Mouse (Mus musculus) liver, embryonic 13.5 days (tissue): ENCODE results near the gene Agrp. TPM values are rescaled to one million over a fixed set of nuclear protein-coding genes. Genes with fewer than 3 reads are reported as not detected.
"Not testable (repeated sequence)": the region's sequence is repeated elsewhere in the genome, so short reads cannot be mapped to it uniquely, and the experiment has no call there.

Experiments used
- ATAC-seq: fragments of 200-750 bp; cut with Nextera tagmentation; 2 replicates; pipeline ENCODE4 v1.8.0; 2017; ENCODE audit warnings: low read depth, mild to moderate bottlenecking, moderate number of reproducible peaks, moderate library complexity
- DNase-seq: peaks from one replicate; pipeline ENCODE4 v3.0.0; 2022
- H3K27ac ChIP-seq: fragments of 300-500 bp; sonication (generic); 2 replicates; pipeline ENCODE4 v1.5.1; 2015; ENCODE audit warnings: moderate library complexity, mild to moderate bottlenecking, inconsistent platforms
- H3K27me3 ChIP-seq: fragments of 300-500 bp; sonication (generic); 2 replicates; pipeline ENCODE4 v1.6.1; 2015; ENCODE audit warnings: mild to moderate bottlenecking, inconsistent platforms
- H3K36me3 ChIP-seq: fragments of 300-500 bp; sonication (generic); 2 replicates; pipeline ENCODE4 v1.6.1; 2015; ENCODE audit warnings: mild to moderate bottlenecking, inconsistent platforms
- H3K4me1 ChIP-seq: fragments of 300-500 bp; sonication (generic); replicated peaks from 2 replicates; pipeline ENCODE4 v1.6.1; 2015; ENCODE audit warnings: inconsistent platforms
- H3K4me2 ChIP-seq: fragments of 300-500 bp; sonication (generic); 2 replicates; pipeline ENCODE4 v1.6.1; 2015; ENCODE audit warnings: inconsistent platforms, mild to moderate bottlenecking, moderate library complexity
- H3K4me3 ChIP-seq: fragments of 300-500 bp; sonication (generic); replicated peaks from 2 replicates; pipeline ENCODE4 v1.5.1; 2015; ENCODE audit warnings: mild to moderate bottlenecking, inconsistent platforms
- H3K9ac ChIP-seq: fragments of 300-500 bp; sonication (generic); 2 replicates; pipeline ENCODE4 v1.6.1; 2015; ENCODE audit warnings: mild to moderate bottlenecking, inconsistent platforms
- H3K9me3 ChIP-seq: fragments of 300-500 bp; sonication (generic); replicated peaks from 2 replicates; pipeline ENCODE4 v1.6.1; 2016; ENCODE audit warnings: inconsistent platforms
- WGBS: fragments of 180-500 bp; shearing (Covaris S2); methylation state at CpG from one replicate; pipeline ENCODE4 v1.1.7; 2015; ENCODE audit not compliant: insufficient replicate concordance; 5-methylcytosine and 5-hydroxymethylcytosine counted together
- polyA plus RNA-seq: library from polyadenylated mRNA; unstranded; fragments of >200 nt; fragmentation: Nextera tagmentation; extraction: Ambion mirVana; gene quantifications from 2 replicates; pipeline ENCODE4 v1.2.1, GENCODE M21; 2015

Agrp gene
- polyA plus RNA-seq, 1 experiment from 2014 or later, result 0.15 TPM

DNA sequence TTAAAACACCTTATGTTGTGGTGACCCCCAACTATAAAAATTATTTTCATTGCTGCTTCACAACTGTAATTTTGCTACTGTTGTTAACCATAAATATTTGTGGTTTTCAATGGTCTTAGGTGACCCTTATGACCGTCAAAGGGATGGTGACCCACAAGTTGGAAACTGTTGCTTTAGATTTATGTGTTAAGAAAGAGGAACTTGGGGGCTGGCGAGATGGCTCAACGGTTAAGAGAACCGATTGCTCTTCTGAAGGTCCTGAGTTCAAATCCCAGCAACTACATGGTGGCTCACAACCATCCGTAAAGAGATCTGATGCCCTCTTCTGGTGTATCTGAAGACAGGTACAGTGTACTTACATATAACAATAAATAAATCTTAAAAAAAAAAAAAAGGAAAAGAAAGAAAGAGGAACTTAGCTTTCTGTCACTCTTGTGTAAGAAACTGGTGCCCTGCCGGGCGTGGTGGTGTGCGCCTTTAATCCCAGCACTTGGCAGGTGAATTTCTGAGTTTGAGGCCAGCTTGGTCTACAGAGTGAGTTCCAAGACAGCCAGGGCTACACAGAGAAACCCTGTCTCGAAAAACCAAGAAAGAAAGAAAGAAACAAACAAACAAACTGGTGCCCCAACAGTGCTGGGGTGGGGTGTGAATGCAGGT is 72.5 kb downstream of the Agrp start:
- H3K36me3 ChIP-seq, ATAC-seq, H3K27me3 ChIP-seq, H3K9me3 ChIP-seq, DNase-seq: not testable (repeated sequence)
- Histone ChIP-seq H3K4me1 (peaks cover 50% of the 10 kb centered on the region), H3K9ac (peak overlapping the region; percentile 96), H3K4me3 (peak overlapping the region; percentile 90), H3K4me2 (peak overlapping the region; percentile 89), H3K27ac (peak overlapping the region; percentile 91)
- WGBS, result 36% methylated on average over 9 of the region's 9 CpGs

DNA sequence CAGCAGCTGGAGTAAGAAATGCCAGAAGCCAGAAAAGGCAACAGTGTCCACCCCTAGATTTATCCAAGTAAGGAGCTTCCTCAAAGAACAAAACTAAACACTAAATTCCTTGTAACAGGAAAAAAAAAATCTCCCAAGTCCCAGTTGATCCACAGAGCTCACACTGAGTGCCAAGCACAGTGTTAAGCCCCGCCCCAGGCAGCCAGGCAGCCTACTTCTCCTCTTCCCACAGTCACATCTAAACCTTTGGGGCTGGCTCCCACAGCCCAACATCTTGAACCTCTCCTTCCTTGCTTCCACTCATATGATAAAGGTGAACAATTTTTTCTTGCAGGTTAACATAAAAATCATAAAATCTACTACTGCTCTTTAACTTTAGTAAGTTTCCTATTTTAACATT is 73.3 kb downstream of the Agrp start:
- no peaks in the 10 kb centered on the region for H3K27me3 ChIP-seq
- DNase-seq (no peak), ATAC-seq (no peak)
- 65% methylated on average over 1 of the region's 1 CpGs for WGBS
- H3K4me2 ChIP-seq, result peak overlapping the region; percentile 89
- no peak overlapping the region for H3K27ac ChIP-seq
- H3K9me3 ChIP-seq, result no peaks in the 10 kb centered on the region
- H3K4me1 ChIP-seq, result peaks cover 50% of the 10 kb centered on the region
- H3K36me3 ChIP-seq, result peaks cover 11% of the 10 kb centered on the region; the same call in 1 of the 2 replicates
- H3K9ac ChIP-seq, result peak overlapping the region; percentile 39; the same call in 1 of the 2 replicates
- no peak overlapping the region for H3K4me3 ChIP-seq

DNA sequence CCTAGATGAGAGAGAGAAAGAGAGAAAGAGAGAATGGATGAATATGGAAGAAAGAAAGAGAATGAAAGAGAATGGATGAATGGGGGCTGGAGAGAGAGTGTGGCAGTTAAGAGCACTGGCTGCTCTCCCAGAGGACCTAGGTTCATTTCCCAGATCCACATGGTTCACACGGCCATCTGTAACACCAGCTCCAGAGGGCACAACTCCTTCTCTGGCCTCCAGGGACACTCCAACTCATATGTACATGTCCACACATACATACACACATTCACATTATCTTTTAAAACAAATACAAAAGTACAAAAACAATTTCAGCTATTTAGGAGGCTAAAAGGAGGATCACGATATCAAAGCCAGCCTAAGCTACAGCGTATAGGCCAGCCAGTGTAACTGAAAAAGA is 74.3 kb downstream of the Agrp start:
- no peak for DNase-seq
- no peaks in the 10 kb centered on the region for H3K27me3 ChIP-seq
- WGBS, result 88% methylated on average over 3 of the region's 3 CpGs
- no peak for ATAC-seq
- peaks cover 50% of the 10 kb centered on the region for H3K4me1 ChIP-seq
- peak overlapping the region; percentile 34 for H3K27ac ChIP-seq
- H3K9ac ChIP-seq, result no peak overlapping the region
- no peaks in the 10 kb centered on the region for H3K9me3 ChIP-seq
- no peak overlapping the region for H3K4me2 ChIP-seq
- peaks cover 11% of the 10 kb centered on the region; the same call in 1 of the 2 replicates for H3K36me3 ChIP-seq
- H3K4me3 ChIP-seq, result no peak overlapping the region

GRCm38 (mm10) chr8:105555230-105555629 is 82.0 kb downstream of the Agrp start:
- no peaks in the 10 kb centered on the region for H3K27me3 ChIP-seq
- H3K9me3 ChIP-seq, result no peaks in the 10 kb centered on the region
- 0 out of 2 replicates have a peak, but pooled peaks cover under 1% of the 10 kb centered on the region for H3K4me1 ChIP-seq
- no peak overlapping the region for H3K27ac ChIP-seq
- WGBS, result 81% methylated on average over 3 of the region's 3 CpGs
- no peak overlapping the region for H3K9ac ChIP-seq
- H3K4me2 ChIP-seq, result no peak overlapping the region
- no peak overlapping the region for H3K4me3 ChIP-seq
- H3K36me3 ChIP-seq, result peaks cover 7% of the 10 kb centered on the region; the same call in 1 of the 2 replicates
- ATAC-seq (no peak), DNase-seq (no peak)

DNA sequence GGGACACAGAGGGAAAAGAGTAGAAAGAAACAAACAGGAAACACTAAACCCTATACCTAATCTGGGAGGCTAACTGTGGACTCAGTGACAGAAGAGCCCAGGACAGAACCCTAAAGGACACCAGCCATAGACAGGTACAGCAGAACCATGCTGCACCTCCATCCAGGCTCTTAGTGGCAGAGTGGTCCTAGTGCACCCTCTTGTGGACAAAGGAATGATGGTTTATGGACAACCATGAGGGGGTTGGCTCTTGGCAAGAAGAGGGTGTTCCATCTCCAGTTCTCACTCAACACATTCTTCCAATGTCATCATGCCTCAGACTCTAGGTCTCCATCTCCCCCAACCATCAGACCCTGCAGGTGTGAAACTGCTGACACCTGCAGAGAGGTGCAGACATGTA is 83.1 kb downstream of the Agrp start:
- Histone ChIP-seq H3K9ac (no peak overlapping the region), H3K4me1 (peaks cover 3% of the 10 kb centered on the region; the same call in 1 of the 2 replicates), H3K27me3 (no peaks in the 10 kb centered on the region), H3K4me3 (no peak overlapping the region), H3K27ac (no peak overlapping the region), H3K36me3 (no peaks in the 10 kb centered on the region; the same call in 1 of the 2 replicates), H3K9me3 (no peaks in the 10 kb centered on the region), H3K4me2 (no peak overlapping the region)
- DNase-seq (peak; percentile 54), ATAC-seq (peak; percentile 74; the same call in 1 of the 2 replicates)

GRCm38 (mm10) chr8:105552824-105553223 is 84.4 kb downstream of the Agrp start:
- H3K4me2 ChIP-seq, result no peak overlapping the region
- no peak overlapping the region for H3K4me3 ChIP-seq
- H3K27me3 ChIP-seq, result no peaks in the 10 kb centered on the region
- 0 out of 2 replicates have a peak overlapping the region, but pooled peaks have one; percentile 4 for H3K27ac ChIP-seq
- ATAC-seq (no peak), DNase-seq (no peak)
- no peaks in the 10 kb centered on the region for H3K9me3 ChIP-seq
- WGBS, result 87% methylated on average over 1 of the region's 1 CpGs
- peaks cover 3% of the 10 kb centered on the region; the same call in 1 of the 2 replicates for H3K4me1 ChIP-seq
- H3K36me3 ChIP-seq, result no peaks in the 10 kb centered on the region; the same call in 1 of the 2 replicates
- H3K9ac ChIP-seq, result no peak overlapping the region

GRCm38 (mm10) chr8:105552032-105552431 is 85.2 kb downstream of the Agrp start:
- no peak overlapping the region for H3K27ac ChIP-seq
- no peak for ATAC-seq
- WGBS, result 76% methylated on average over 2 of the region's 2 CpGs
- no peak overlapping the region for H3K4me3 ChIP-seq
- peaks cover 6% of the 10 kb centered on the region for H3K4me1 ChIP-seq
- no peak overlapping the region for H3K9ac ChIP-seq
- no peaks in the 10 kb centered on the region for H3K9me3 ChIP-seq
- H3K4me2 ChIP-seq, result no peak overlapping the region
- no peaks in the 10 kb centered on the region for H3K27me3 ChIP-seq
- no peaks in the 10 kb centered on the region; the same call in 1 of the 2 replicates for H3K36me3 ChIP-seq
- DNase-seq, result no peak

DNA sequence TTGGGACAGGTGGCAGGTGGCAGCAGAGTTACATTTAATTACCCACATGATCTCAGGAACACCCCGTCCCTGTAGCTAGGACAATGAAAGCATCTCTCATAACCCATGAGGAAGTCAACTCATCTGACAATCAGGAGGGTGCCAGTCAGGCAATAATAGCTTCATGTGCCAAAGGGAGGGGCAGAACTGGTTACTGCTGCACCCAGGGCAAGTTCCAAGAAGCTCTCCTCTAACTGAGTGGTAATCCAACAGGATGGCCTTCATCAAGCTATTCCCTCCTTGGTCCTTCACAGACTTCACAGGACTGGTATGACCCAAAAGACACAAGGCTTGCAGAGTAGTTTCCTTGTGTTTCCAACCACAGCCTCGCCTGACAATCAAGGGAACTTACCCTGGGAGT is 87.1 kb downstream of the Agrp start:
- H3K27ac ChIP-seq, result no peak overlapping the region
- H3K4me1 ChIP-seq, result peaks cover 26% of the 10 kb centered on the region
- no peaks in the 10 kb centered on the region; the same call in 1 of the 2 replicates for H3K36me3 ChIP-seq
- H3K9ac ChIP-seq, result no peak overlapping the region
- no peak for DNase-seq
- no peaks in the 10 kb centered on the region for H3K9me3 ChIP-seq
- 53% methylated on average over 2 of the region's 2 CpGs for WGBS
- H3K27me3 ChIP-seq, result no peaks in the 10 kb centered on the region
- no peak overlapping the region for H3K4me2 ChIP-seq
- no peak for ATAC-seq
- no peak overlapping the region for H3K4me3 ChIP-seq

DNA sequence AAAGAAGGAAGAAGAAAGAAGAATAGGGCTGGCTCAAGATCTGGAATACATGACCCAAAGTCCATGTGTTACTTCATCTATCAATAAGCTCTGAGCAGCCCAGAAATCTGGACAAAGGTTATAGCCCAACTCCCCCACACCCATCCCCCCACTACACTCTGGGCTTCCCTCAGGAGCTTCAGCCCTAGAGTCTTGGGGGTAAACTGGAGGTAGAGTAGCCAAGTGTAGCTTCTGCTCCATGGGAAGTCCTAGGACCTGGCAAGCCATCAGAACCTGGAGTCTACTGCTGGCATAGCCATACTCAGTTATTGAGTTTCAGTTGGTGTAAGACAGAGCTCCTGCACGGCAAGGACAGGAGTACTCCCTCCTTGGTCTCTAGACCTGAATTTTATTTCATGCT is 87.7 kb downstream of the Agrp start:
- Histone ChIP-seq H3K27ac (no peak overlapping the region), H3K27me3 (no peaks in the 10 kb centered on the region), H3K4me3 (no peak overlapping the region), H3K4me2 (no peak overlapping the region), H3K9me3 (no peaks in the 10 kb centered on the region), H3K4me1 (peaks cover 31% of the 10 kb centered on the region), H3K9ac (no peak overlapping the region), H3K36me3 (no peaks in the 10 kb centered on the region)
- ATAC-seq (no peak), DNase-seq (no peak)
- 78% methylated on average over 1 of the region's 1 CpGs for WGBS

DNA sequence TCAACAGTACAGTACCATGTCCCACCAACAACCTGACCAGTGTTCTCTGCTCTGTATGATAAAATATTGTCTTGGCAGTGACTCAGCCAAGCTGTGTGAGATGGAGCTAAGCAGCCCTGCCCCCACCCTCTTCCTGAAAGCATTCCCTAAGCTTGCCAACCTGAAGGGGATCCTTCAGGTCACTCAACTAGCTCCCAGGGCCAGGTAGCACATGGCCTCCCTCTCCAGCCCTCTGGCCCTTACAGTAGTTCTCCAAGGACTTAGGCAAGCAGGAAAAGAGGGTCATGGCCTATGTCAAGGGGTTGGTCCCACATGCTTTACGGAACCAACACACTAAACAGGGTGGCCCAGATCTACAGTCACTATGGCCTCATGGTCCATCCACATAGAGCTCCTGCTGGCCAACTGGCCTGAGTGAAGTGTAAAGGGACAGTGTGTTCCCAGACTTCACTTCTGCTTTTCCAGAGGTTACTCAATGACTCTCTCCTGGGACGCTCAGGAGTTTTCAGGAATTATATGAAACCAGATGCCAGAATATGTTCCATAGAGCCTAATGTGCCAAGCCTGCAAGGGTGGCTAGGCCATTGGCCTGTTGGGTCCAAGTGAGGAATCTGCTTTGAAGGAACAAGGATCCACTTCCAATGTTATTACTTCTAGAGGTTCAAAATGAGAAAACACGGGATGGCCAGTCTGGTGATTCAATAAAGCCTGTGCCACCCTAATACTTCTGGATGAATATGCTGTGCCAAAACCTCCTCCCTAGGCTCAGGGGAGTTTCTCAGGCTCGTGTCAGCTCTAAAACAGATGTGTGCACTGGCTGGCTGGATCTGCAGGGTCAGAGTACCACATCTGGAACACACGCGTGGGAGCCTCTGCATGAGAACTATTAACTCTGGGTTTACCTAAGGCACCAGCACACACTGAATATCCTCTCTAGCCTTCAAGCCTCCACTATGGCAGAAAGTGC is 90.5 kb downstream of the Agrp start:
- Histone ChIP-seq H3K9ac (no peak overlapping the region), H3K4me1 (peaks cover 60% of the 10 kb centered on the region), H3K4me3 (no peak overlapping the region), H3K36me3 (no peaks in the 10 kb centered on the region), H3K9me3 (no peaks in the 10 kb centered on the region), H3K27ac (0 out of 2 replicates have a peak overlapping the region, but pooled peaks have one; percentile 8), H3K27me3 (no peaks in the 10 kb centered on the region), H3K4me2 (no peak overlapping the region)
- DNase-seq (no peak), ATAC-seq (no peak)
- 79% methylated on average over 6 of the region's 6 CpGs for WGBS

GRCm38 (mm10) chr8:105545249-105545648 is 91.9 kb downstream of the Agrp start:
- 78% methylated on average over 3 of the region's 3 CpGs for WGBS
- Histone ChIP-seq H3K4me3 (no peak overlapping the region), H3K9ac (0 out of 2 replicates have a peak overlapping the region, but pooled peaks have one; percentile 36), H3K27me3 (no peaks in the 10 kb centered on the region), H3K36me3 (no peaks in the 10 kb centered on the region), H3K9me3 (no peaks in the 10 kb centered on the region), H3K27ac (peak overlapping the region; percentile 93), H3K4me1 (peaks cover 73% of the 10 kb centered on the region), H3K4me2 (no peak overlapping the region)
- DNase-seq (no peak), ATAC-seq (no peak)
